Mouse (Mus musculus) skeletal muscle tissue, postnatal 0 days (tissue): ENCODE measurements around the gene Tmem121. TPM values are rescaled to one million over a fixed set of nuclear protein-coding genes. Genes with fewer than 3 reads are reported as not detected.

Source experiments
- polyA plus RNA-seq: library from polyadenylated mRNA; unstranded; fragments of >200 nt; fragmentation: Nextera tagmentation; extraction: Ambion mirVana; gene quantifications from 2 replicates; pipeline ENCODE4 v1.2.1, GENCODE M21; 2015

Gene Tmem121
- polyA plus RNA-seq: 2.9 and 3.1 TPM in 2 replicates

DNA sequence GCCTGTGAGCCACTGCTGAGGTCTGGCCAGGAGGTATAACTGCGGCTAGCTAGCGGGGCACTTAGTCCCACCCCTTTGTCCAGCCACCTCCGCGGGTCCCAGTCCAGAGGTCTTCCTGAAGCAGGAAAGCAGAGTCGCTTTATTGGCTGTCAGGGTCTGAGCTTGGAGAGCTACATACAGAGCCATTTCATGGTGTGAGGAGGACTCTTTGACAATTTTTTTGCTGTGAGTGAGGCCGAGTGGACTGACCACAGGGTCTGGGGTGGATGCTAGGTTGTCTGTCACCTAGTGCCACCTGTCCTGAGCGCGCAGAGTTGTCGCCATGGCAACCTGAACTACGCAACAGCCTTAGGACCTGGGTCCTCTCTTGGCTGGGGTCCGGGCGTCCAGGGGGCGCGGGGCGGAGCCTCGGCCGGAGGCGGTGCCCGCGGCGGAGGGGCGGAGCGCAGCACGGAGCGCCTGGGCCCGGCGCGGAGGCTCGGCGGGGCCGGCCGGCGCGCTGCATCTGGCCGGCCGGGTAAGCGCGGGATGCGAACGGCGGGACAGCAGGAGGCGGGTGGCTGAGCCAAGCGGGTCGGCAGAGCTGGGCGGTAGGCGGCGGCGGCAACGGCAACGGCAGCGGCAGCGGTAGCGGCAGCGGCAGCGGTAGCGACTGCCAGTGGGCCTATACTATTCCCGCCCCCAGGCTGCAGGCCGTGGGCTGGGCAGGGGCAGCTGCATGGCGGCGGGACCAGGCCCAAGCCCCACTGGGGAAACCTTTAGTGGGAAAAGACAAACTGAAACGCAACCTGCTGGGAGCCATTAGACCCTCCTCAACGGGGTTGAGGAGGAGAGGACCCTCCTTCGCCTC is at the start of gene Tmem121:
Gene Tmem121, plus strand, starts transcription at position 489 of the 850 bp plus-strand sequence.

GRCm38 (mm10) chr12:113139908-113140615 is 45.7 kb upstream of the Tmem121 start, which contains the start of gene Crip2:
TSS of gene Crip2 (plus strand) at chr12:113140236.

DNA sequence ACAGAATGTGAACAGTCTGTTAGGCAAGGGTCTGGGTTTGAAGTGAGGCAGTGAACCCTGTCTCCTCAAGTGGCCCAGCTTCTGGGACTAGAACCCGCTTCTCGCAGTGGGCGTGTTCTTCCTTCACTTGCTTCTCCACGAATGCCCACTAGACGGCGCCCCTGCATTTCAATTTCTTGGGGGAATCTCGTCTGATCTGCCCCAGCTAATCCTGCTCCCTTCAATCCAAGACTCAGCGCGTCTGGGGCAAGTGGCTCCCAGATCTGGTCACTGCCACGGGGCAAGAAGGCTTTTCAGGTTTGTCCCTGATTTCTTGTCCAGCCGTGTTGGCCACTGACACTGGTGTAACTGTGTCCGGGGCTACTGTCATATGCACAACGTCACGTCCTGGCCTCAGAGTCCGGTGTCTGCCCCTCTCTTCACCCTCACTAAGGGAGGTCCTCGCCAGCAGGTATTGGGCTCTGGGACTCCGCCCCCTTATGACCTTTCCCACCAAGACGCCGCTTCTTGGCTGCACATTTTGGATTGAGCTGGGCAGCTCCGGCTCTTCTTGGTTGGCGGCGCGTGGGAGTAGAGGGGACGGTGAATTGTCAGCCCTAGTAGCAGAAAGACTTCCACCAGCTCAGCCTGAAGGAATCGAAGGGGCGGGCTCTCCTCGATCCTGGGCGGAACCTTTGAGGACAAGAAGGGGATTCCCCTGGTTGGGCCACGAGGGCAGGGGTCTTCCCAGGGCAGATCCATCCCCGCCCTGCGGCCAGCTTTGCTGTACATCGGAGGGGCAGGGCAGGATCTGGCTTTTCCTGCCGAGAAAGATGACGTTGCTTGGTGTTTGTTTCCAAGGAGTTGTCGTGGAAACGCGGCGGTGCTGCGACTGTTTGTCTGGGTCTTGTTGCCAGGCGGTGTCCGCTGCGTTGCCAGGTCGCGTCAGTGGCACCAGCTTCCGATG is 39.3 kb upstream of the Tmem121 start, which contains the start of gene Crip1:
Gene Crip1, plus strand, starts transcription at position 205 of the 946 bp plus-strand sequence.

DNA sequence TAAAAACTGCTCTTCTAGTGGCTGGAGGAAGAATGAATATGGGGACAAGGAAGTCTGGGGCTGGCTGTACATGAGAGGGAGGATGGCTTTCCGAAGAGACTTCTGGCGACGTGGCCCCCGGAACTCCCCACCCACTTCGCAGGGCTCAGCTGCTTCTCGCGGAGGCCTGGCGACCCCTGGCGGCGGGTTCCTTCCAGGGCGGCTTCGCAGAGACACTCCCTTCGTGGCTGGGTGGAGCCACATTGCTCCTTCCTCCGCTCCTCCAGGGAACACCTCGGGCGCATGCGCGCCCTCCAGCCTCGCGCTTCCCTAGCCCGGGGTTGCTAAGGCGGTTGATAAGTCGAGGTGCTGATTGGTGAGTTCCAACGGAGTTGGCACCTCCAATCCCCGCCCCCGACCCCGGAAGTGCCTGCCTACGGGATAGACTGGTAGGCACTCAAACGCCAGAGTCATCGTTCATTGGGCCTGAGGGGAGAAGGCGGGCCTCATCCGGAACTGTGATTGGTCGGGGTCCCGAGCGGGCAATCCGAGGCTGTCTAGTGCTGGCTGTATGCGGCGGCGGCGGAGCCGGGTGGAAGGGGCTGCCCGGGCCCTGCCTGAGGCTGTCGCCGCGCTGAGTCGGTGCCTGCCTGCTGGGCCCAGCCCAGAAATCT is 29.7 kb upstream of the Tmem121 start, which contains the start of gene Tedc1:
Gene Tedc1, plus strand, starts transcription at position 535 of the 653 bp plus-strand sequence.

Other genes starting within 250 kb of the Tmem121 start
- gene Nudt14, start 243.8 kb upstream of the Tmem121 start, polyA plus RNA-seq: 53.9 and 60.7 TPM in 2 replicates
- gene Btbd6, start 209.4 kb upstream of the Tmem121 start, polyA plus RNA-seq: 17.0 and 18.0 TPM in 2 replicates
- gene Brf1, start 185.2 kb upstream of the Tmem121 start, polyA plus RNA-seq: 33.7 and 39.6 TPM in 2 replicates
- 14.8 and 16.7 TPM in 2 replicates for gene Pacs2, start 171.4 kb upstream of the Tmem121 start, polyA plus RNA-seq
- gene Tex22, start 111.4 kb upstream of the Tmem121 start, polyA plus RNA-seq: not detected in 2 replicates
- gene Mta1, start 87.7 kb upstream of the Tmem121 start, polyA plus RNA-seq: 6.5 and 6.8 TPM in 2 replicates
- gene Crip2, start 45.7 kb upstream of the Tmem121 start, polyA plus RNA-seq: 185 and 205 TPM in 2 replicates
- gene Crip1, start 39.6 kb upstream of the Tmem121 start, polyA plus RNA-seq: 404 and 584 TPM in 2 replicates
- 3.0 and 5.1 TPM in 2 replicates for gene Tedc1, start 29.5 kb upstream of the Tmem121 start, polyA plus RNA-seq